Mouse (Mus musculus): ENCODE results near the gene Ncam2. TPM values are rescaled to one million over a fixed set of nuclear protein-coding genes. Genes with fewer than 3 reads are reported as not detected.

Gene Ncam2
- total RNA-seq, 2 experiments from 2014 or later, result 1.1 to 1.2 TPM

GRCm38 (mm10) chr16:81650286-81650685, 449.8 kb downstream of the Ncam2 start:
- DNase-seq, result peak in 1 of 2 experiments; percentile 28

GRCm38 (mm10) chr16:81651550-81651949, 451.1 kb downstream of the Ncam2 start:
- peak; percentile 1 to 10 for DNase-seq

- no peak for DNase-seq
Observed at GRCm38 (mm10) chr16:81656550-81656949, 456.1 kb downstream of the Ncam2 start.

- no peak for DNase-seq
Observed at GRCm38 (mm10) chr16:81673866-81674265, 473.4 kb downstream of the Ncam2 start.

- DNase-seq, result no peak
Observed at GRCm38 (mm10) chr16:81675546-81675945, 475.0 kb downstream of the Ncam2 start.

All from adrenal gland, postnatal 36 days (tissue).